Mouse (Mus musculus) frontal cortex, postnatal 25 days (tissue): Measurements from ENCODE around the gene Cenpl.
"Not testable (repeated sequence)": the region's sequence is repeated elsewhere in the genome, so short reads cannot be mapped to it uniquely, and the experiment has no call there.

Source experiments
- DNase-seq, 2 experiments: peaks; one replicate each; pipeline ENCODE4 v3.0.0; 2022; ENCODE audit warnings: low spot score in 2 of 2

Gene Cenpl

GRCm38 (mm10) chr1:161070352-161071271 lies at the start of gene Cenpl, which contains the start of gene Dars2:
Gene Cenpl (plus strand): TSS chr1:161070713.
Gene Dars2 (minus strand): TSS chr1:161070658.
- DNase-seq = peak; percentile 93 to 96

GRCm38 (mm10) chr1:161025410-161026210 lies 44.9 kb upstream of the Cenpl start:
- DNase-seq = no peak

GRCm38 (mm10) chr1:161027196-161027595 lies 43.3 kb upstream of the Cenpl start:
- no peak for DNase-seq

GRCm38 (mm10) chr1:161028427-161028826 lies 42.1 kb upstream of the Cenpl start:
- not testable (repeated sequence) for DNase-seq

- DNase-seq = no peak
Measured at GRCm38 (mm10) chr1:161030058-161030457, 40.5 kb upstream of the Cenpl start.

- no peak for DNase-seq
Measured at GRCm38 (mm10) chr1:161031881-161032280, 38.6 kb upstream of the Cenpl start.

GRCm38 (mm10) chr1:161032345-161032744 lies 38.2 kb upstream of the Cenpl start:
- no peak for DNase-seq

GRCm38 (mm10) chr1:161033856-161034434 lies 36.6 kb upstream of the Cenpl start:
- no peak for DNase-seq

GRCm38 (mm10) chr1:161034435-161035280 lies 35.9 kb upstream of the Cenpl start, which contains the start of gene Zbtb37:
Gene Zbtb37 (minus strand): TSS chr1:161034849.
- DNase-seq = peak; percentile 91 to 96

GRCm38 (mm10) chr1:161035281-161035785 lies 35.2 kb upstream of the Cenpl start:
- DNase-seq = no peak

- DNase-seq = no peak
Measured at GRCm38 (mm10) chr1:161035786-161036404, 34.6 kb upstream of the Cenpl start.

- no peak for DNase-seq
Measured at GRCm38 (mm10) chr1:161036411-161036841, 34.1 kb upstream of the Cenpl start.

- DNase-seq = no peak
Measured at GRCm38 (mm10) chr1:161037026-161037425, 33.5 kb upstream of the Cenpl start.

- DNase-seq = no peak
Measured at GRCm38 (mm10) chr1:161037599-161037998, 32.9 kb upstream of the Cenpl start.

- DNase-seq = no peak
Measured at GRCm38 (mm10) chr1:161038004-161038403, 32.5 kb upstream of the Cenpl start.

- no peak for DNase-seq
Measured at GRCm38 (mm10) chr1:161038968-161039721, 31.4 kb upstream of the Cenpl start.

GRCm38 (mm10) chr1:161039741-161040425 lies 30.6 kb upstream of the Cenpl start:
- DNase-seq = no peak

GRCm38 (mm10) chr1:161040426-161040770 lies 30.1 kb upstream of the Cenpl start:
- DNase-seq = no peak

- DNase-seq = no peak
Measured at GRCm38 (mm10) chr1:161040855-161041254, 29.7 kb upstream of the Cenpl start.
